Mouse (Mus musculus) ES-CJ7 (cell line): ENCODE measurements around the gene Extl1.
"Not testable (repeated sequence)": the region's sequence is repeated elsewhere in the genome, so short reads cannot be mapped to it uniquely, and the experiment has no call there.

Experiments
- DNase-seq: peaks from one replicate; pipeline ENCODE4 v3.0.0; 2011; ENCODE audit warnings: low read depth, low spot score

Gene Extl1

DNA sequence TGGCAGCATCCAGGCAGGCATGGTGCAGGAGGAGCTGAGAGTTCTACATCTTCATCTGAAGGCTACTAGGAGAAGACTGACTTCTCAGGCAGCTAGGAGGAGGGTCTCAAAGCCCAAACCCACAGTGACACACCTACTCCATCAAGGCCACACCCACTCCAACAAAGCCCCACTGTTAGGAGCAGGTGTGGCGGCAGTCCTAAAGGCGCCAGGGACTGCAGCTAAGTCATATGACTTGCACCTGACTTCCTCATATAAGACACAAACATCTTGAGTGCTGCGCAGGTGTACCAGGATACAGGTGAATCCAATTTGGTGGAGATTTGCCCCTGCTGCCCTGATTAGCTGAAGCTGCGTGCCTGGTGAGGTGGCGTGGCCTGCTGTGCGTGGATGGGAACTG lies at the start of gene Extl1:
Extl1 (minus strand) TSS at position 101 of the 400 bp plus-strand sequence.
- DNase-seq, result not testable (repeated sequence)

DNA sequence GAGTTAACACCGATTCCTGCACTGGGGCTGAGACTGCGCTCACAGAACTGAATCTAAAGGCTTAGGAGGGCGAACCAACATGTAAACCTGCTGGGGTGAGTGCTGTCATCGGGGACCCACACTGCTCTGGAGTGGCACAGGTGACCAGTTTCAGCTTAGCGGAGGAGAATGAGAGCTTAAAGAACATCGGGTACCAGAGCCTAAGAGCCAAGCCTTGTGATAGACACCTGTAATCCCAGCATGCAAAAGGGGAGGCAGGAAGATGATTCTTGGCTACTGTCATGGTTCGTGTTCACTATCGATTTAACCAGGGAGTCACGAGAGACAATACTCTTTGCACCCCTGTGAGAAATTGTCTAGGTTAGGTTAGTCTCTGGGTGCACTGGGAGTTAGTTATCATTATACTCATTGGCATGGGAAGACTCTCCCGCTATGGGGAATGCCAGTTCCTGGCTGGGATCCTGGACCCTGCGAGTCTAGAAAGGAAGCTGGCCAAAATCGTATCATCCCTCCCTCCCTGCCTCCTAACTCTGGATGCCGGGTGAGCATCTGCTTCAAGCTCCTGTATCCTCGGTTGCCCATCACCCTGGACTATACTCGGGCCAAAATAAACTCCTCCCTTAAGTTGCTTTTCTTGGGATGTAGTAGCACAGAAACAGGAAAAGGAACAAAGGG lies 49.2 kb upstream of the Extl1 start:
- DNase-seq, result no peak

DNA sequence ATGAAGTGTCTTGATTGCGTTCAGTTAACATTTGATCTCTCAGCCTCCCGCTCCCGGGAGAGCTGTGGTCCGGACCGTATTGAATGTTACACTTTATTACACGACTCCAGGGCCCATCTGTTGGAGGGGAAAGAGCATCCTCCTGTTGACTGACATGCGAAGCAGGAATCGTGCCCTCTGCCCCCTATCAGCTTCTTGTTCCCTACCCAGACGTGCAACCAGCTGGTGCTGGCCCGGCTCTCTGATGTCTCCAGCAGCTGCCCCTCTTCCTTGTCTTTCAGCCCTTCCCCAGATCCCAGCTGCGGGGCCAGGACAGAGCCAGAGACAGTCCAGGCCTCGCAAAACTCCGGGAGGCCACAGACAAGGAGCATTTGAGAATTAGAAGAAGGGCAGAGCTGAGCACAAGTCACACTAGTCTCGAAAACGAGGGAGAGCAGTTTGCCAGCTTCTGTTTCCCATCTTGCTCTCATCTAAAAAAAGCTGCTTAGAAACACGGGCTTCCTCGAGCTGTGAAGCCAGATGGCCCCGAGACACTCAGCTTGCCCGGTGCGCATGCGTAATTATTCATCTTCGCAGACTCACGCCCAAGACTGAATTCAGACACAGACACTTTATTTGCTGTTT lies 46.8 kb upstream of the Extl1 start:
- DNase-seq, result no peak

DNA sequence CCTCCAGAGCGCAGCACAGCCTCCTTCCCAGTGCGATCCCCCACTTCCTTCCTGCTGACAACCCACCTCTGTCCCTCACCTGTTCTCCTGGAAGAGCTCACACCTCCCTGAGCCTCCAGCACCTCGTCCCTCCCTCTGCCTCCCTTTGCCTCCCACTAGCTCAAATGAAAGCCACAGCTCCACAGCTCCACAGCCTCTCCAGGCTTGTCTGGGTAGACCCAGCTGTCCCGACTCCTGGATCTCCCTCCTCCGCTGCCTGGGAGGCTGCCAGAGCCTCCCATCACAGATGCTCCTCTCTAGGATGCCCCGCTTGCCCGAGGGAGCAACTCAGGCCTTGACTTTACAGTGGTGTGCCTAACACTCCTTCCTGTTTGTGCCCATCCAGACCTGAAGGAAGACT lies 41.4 kb upstream of the Extl1 start:
- DNase-seq, result no peak

DNA sequence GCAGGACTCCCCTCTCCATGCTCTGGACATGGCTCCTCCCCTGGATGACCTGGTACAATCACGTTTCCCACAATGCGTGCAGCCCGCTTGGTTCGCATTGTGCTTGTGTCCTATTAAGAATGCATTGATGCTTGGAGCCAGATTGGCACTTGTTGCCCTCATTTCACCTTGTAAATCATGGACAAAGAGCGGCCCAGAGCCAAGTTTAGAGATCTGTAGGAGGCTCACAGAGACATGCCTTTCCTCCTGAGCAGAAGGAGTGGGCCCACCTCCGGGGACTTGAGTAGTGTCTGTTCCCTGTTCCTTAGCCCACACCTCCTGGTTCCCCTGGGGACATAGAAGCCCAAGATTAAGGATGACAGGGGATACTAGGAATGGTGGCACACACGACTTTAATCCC lies 40.3 kb upstream of the Extl1 start:
- no peak for DNase-seq

DNA sequence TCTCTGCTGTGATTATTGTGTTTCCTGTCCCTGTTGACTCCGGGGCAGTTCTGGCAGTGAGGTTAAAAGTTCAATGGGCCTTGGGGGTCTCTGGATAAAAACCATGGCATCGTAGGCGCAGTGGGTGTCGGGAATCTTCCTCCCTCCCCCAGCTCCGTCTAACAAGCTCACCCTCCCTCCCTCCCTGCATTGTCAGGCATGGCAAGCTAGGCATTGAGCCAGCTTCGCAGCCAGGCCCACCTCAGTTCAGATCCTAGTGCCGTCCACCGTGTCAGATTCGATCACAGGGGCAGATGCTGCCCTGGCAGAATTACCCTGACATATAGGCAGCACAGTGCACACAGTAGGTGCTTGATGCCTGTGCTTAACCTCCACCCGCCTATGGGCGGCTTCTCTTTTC lies 38.3 kb upstream of the Extl1 start:
- no peak for DNase-seq

DNA sequence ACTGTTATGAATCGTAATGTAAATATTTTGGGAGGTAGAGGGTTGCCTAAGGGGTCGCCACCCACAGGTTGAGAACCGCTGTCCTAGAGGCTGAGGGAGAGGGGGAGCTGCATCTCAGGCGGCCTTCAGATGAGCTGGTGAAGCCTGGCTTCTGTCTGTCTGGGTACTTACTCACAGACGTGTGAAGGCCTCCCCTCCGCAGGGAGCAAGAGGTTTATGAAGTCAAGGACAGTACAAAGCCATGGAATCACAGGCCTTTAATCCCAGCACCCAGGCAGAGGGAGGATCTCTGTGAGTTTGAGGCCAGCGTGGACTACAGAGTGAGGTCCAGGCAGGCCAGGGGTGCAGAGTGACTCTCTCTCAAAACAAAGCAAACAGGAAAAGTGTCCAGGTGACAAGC lies 33.5 kb upstream of the Extl1 start:
- DNase-seq, result no peak

DNA sequence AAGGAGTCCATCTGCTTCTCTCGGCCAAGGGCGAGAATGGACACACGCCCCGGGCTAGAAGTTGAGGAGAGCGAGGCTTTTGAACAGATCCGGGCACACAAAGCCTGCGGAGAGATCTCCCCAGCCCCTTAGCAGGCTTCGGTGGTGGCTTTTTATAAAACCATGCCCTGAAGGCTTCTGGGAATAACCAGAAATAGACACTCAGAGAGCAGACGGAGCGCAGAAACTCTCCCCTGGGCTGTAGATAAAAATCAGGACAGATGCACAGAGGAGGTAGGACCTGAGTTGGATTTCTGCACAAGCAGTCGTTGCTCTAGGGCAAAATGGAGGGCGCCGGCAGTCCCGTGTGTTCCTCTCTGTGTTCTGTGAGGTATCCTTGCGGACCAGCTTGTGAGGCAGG lies 33.0 kb upstream of the Extl1 start:
- no peak for DNase-seq

DNA sequence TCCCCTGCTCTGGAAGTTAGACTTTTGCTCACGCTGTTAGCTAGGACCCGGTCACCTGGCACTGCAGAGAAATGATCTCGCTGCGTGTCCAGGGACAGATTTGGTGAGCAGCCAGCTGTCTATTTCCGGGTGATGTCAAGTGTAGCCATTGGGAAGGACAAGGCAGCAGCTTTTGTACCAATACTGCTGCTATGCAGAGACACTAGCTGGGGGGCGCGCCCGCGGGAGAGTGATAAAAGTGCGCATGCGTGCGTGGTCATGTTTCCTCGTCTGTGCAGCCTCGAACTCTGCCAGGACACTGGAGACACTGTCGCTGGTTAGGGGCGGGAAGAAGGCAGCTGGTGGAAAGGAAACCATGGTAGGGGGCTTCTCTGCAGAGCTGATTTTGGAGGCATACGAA lies 32.5 kb upstream of the Extl1 start:
- peak; percentile 85 for DNase-seq

DNA sequence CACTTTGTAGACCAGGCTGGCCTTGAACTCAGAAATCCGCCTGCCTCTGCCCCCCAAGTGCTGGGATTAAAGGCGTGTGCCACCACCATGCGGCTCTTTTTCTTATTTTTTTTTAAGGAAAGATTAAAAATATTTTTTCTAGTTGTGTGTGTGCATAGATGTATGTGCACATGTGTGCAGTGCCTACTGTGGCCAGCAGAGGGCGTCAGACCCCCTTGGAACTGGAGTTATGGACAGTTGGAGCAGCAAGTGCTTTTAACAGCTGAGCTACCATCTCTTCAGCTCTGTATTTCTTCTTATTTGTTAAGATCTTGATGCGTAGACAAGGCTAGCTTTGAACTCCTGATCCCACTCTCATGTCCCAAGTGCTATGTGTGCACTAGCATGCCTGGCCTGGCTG lies 25.6 kb upstream of the Extl1 start:
- DNase-seq, result peak; percentile 83

DNA sequence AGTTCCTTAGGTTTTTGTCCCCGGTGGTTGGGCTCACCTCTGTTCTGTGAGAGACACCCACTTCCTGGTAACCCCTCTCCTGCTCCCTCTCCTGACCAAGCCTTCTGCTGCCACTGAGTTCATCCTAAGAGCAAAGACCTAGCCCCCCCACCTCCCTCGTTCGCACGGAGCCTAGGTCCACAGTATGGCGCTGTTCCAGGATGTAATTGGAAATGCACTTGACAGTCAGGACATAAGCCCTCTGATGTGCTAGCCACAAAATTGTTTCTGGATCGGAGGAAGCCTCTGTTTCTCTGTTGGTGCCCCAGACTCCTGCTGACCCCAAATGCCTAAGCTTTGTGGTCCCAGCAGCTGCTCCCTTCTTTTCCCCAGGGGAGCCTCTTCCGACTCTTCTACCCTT lies 20.1 kb upstream of the Extl1 start:
- DNase-seq, result no peak

DNA sequence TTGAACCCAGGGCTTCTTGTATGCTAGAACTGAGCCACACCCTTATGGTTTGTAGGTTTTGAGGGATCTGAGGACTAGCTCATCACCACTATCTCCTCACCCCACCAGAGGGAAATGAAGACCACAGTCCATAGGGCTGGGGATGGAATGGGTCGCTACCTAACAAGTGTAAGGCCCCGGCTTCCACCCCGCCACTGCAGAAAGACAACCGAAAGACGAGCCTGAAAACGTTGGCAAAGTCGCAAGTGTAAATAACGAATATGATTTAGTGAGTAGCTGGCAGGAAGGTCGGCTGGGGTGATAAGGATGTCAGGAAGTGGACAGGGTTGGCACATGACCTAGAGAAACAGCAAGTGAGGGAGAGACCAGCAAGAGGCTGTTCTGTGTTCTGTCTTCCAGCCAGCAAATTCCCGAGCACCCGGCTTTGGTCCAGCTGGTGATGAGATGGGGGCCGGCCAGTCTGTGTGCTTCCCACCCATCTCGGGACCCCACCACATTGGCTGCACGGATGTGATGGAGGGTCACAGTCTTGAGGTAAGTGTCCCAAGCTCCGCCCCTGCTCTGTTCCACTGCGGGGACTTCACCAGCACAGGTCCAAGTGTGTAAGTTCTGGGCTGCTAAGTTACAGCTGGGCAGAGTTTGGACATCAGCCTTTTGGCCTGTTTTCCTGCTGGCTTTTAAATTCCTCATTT lies 19.1 kb upstream of the Extl1 start:
- no peak for DNase-seq

DNA sequence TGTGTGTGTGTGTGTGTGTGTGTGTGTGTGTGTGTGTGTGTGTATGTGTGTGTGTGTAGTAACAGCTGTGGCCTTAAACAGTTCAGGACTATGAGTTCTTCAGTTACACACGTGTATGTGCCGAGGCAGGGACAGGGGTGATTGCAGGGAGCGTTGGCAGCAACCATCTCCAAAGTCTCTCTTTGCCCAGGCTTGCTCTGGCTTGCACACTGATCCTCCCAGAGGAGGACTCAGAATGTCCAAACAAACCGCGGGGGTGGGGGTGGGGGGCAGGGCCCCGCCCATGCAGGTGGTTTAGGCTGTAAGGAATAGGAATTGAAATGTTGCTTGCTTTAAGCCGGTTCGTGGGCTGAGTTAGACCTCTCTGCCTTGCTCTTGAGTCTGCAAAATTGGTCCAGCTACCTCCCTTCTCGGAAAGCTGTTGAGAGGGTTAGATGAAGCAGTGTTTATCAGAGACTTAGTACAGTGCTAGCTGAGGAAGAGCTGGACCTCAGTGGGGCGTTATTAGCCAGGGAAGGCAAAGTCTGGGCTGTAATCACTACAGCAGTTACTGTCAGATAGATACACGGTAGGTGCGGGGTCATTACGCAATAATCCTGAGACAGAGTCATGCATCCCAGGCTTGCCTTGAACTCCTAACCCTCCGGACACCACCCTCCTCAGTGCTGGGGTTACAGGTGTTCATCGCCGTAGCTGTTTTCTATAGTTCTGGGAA lies 18.4 kb upstream of the Extl1 start:
- no peak for DNase-seq

DNA sequence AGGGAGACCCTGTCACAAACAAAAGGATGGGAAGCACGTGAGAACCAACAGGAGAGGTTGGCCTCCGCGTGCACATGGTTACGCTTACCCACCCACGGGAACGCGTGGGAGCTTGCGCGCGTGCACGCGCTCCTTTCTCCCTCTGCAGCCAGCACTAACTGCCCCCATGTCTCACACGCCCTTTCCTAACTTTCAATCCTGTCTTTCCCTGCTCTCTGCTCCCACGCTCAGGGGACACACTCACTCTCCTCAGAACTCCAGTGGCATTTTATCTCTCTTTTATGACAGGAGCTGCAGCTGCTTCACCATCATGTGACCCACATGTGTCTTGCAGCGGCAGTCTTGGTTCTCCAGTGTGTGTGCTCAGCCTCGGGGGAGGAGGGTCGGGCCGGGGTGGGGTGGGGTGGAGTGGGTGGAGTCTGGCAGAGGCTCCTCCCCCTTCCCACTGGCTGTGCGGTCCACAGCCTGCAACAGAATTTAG lies 17.6 kb upstream of the Extl1 start:
- DNase-seq, result peak; percentile 71

DNA sequence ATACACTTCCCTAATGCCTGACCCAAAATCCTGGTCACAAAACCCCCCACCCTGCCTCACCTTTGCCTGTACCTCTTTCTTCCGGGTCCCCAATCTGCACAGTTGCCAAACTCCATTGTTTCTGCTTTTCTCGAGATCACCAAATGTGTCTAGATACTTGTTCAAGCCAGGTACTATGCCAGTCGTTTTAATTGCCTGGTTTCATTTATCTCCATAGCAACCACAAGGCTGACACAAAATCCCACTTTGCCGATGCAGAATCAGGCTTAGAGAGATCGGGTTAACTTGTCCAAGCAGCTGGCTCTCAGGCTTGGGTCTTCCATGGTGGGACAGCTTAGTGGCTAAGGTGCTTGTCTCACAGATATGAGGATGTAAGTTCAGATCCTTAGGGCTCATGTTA lies 16.6 kb upstream of the Extl1 start:
- DNase-seq, result no peak

DNA sequence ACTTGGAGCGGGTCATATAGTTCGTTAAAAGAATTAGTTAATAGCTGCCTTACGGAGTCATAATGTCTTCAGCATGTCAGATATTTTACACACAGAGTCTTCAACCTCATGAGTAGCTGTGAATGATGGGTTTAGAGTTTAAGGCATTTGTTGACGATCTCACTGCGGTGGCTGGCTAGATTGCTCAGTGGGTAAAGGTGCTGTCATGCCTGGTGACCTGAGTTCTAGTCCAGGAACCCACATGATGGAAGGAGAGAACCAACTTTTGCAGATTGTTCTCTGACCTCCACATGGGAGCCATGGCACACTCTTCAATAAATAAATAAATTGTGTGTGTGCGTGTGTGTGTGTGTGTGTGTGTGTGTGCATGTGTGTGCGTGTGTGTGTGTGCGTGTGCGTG lies 14.1 kb upstream of the Extl1 start:
- no peak for DNase-seq

DNA sequence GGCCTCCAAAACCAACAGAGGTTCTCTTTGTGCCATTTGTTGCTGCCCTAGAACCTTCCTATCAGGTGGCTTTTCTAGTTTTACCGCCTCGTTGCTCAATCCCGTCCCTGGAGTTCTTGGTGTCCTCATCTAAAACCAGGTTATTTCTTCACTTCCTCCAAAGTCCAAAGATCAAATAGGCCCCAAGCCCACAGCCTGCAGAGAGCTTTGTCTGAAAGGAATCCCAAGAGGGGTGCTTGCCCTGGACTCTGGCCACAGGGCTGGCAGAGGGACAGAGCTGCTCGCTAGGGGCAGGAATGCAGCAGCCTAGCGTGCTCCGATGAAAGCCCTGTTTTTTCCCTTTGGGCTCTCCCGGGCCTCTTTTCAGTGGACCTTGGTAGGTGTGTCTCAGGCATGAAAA lies 13.5 kb upstream of the Extl1 start:
- no peak for DNase-seq

DNA sequence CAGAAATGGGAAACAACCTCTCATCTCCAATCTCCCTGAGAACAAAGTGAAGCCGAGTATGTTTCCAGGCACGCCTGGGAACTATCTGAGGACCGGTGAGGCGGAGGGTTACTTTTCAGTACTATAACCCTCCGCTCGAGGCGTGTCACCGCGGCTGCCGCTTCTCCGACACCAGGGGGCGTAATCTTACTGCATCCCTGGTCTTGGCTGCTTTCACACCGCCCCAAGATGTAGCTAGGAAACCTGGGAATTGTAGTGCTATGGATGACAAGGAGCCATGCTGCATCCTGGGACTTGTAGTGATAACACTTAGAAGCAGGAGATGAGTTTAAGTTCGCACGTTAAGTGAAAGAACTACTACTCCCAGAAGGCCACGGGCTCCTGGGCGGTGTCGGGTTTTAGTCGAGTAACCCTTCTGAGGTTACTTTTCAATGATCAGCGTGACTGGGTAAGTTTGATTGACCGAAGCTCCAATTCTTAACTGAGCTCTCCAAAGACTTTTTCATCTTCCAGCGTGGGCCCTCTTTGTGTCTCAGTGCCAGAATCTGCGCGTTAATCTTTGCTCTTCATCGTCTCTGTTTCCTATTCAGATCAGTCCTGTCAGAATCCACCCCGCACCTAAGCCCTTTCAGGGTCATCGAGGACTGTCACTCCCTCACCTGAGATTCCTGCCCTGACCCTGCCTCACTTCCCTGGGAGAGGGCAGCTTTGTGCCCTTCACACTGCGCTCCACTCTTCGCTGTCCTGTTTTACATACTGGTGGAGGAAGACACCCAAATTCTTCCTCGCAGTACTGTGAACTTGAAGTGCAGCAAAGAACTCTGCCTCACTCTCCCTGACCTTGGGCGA lies 12.6 kb upstream of the Extl1 start, which contains the start of gene Pafah2:
Pafah2 (plus strand) TSS at position 344 of the 849 bp plus-strand sequence.
- peak; percentile 100 for DNase-seq

DNA sequence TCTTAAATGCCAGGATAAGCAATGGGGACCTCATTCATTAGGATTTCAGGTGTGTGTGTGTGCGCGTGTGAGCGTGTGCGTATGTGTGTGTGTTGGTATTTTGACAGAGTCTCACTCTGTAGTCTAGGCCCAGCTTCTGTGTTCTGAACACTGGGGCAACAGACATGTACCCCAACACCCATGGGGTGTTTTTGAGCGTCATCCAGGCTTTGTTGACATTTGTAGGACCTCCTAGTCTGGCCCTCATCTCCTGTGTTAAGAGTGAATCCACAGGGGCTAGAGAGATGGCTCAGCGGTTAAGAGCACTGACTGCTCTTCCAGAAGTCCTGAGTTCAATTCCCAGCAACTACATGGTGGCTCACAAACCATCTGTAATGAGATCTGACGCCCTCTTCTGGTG lies 11.5 kb upstream of the Extl1 start:
- no peak for DNase-seq

DNA sequence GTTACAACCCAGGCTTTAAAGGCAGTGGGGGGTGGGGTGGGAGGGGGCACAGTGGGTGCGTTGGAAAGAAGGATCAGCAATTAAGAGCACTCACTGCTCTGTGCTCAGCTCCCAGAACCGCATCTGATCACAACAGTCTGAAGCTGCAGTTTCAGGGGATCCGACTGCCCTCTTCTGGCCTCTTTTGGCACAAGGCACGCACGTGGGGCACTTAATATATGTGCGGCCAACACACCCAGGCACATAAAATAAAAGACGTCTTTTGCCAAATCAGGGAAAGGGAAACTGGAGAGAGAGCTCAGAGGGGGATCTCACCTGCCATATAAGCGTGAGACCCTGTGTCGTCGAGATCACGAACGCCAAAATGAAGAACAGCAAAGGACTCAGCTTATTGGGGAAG lies 9.4 kb upstream of the Extl1 start:
- peak; percentile 93 for DNase-seq

DNA sequence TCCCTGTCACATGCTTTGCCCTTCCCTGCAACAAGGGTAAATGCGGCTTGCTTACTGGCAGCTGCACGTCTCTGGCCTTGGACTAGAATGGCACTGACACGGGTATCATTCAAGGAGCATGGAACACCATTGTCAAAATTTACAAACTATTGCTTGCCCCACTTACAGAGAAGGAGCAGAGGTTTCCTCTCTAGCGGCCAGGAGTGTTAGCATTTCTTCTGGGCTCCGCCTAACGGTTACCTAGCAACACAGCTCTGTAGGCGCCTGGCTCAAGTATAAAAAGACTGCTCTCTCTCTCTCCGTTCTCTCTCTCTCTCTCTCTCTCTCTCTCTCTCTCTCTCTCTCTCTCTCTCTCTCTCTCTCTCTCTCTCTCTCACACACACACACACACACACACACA lies 8.9 kb upstream of the Extl1 start:
- DNase-seq, result peak; percentile 79
